Mouse (Mus musculus) heart, adult 2 months (tissue): Measurements from ENCODE around the gene Eif5a.
A peak's percentile ranks its signal among the peaks of the same experiment; 100 is the strongest.

ENCODE experiments used
- CTCF ChIP-seq: fragments of 200-600 bp; IDR thresholded peaks from 2 replicates; pipeline ENCODE4 v1.8.1; 2022; ENCODE audit warnings: antibody characterized with exemption, mild to moderate bottlenecking, moderate library complexity
- EP300 ChIP-seq: fragments of 200-500 bp; IDR thresholded peaks from 2 replicates; pipeline ENCODE4 v1.6.1; 2011; ENCODE audit warnings: low read depth, low read length, control low read depth; ENCODE audit not compliant: insufficient read depth

DNA sequence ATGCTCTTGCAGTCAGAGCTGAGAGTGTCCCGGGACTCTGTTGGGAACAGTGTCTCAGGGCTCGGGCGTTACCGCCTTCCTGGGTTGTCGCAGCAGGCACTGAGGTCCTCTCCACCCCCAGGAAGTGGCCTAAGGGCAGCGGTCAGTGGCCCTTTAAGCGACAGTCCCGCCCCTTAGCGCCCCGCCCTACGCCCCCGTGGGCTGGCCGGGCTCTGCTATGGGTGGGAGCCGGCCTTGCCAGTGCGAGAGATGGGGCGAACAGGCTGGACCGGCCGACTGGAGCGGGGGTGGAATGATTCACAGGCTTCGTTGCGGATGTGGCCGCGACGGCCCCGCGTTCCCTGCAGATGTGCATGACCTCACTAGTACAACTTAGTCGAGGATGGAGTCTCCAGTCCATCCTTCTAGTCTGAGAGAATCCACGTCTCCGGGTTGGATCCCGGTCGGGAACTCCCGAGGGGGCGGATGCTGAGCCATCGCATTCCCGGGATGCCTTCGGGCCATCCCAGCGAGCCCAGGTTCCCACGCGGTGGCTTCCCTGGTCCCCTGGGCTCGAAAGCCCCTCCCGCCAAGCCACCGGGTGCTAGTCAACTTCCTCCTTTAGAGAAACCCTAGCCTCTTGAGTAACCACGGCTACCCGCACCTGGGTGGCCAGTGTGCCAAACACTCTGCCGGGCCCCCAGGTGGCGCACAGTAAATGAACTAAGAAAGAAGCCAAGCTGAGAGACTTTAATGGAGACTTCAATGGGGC is 40.7 kb downstream of the Eif5a start, which contains the start of gene Kctd11:
- TF ChIP-seq CTCF (peak; percentile 57), EP300 (no peak; the same call in 1 of the 2 replicates)
